Mouse (Mus musculus): ENCODE data around the gene Mtus2. TPM values are rescaled to one million over a fixed set of nuclear protein-coding genes. Genes with fewer than 3 reads are reported as not detected.

Mtus2 gene
- polyA plus RNA-seq, 1 experiment from 2014 or later = 131 TPM

DNA sequence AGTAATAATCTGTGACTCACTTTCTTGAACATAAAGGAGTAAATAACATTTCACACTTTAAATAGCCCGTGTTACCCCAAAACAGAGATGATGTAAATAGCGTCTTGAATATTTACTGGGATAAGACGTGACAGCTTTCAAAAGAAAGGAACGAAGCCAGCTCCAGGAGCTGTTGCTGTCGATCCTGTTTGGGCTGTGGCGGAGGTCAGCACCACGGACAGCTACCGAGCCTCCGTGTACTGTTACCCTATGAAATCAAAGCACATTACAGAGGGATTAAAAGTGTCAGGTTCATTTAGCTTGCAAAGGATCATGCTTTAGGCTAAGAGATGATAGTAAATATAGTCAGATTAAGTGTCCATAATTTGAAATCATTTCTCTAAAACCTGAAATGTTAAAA is 114.7 kb downstream of the Mtus2 start:
- no peak for ATAC-seq (replicated peaks; ENCODE audit: extremely low read depth, insufficient read depth, low FRiP score)
- H3K36me3 ChIP-seq (ENCODE audit: control insufficient read depth, insufficient read depth) = no peaks in the 10 kb centered on the region
- no peaks in the 10 kb centered on the region for H3K9me3 ChIP-seq (replicated peaks; ENCODE audit: control insufficient read depth, low read length)
- no peaks in the 10 kb centered on the region for H3K27me3 ChIP-seq (ENCODE audit: control insufficient read depth, insufficient read depth, low read length)
- no peak overlapping the region for H3K4me2 ChIP-seq (ENCODE audit: low read depth, low read length)
- no peaks in the 10 kb centered on the region for H3K4me1 ChIP-seq (ENCODE audit: control insufficient read depth, insufficient read depth, low read length)
- WGBS = 4% methylated on average over 9 of the region's 9 CpGs
- no peak overlapping the region for H3K9ac ChIP-seq (ENCODE audit: low read length)
- no peak overlapping the region for H3K4me3 ChIP-seq (ENCODE audit: low read length)
- no peak overlapping the region for H3K27ac ChIP-seq (ENCODE audit: low read length)

- Histone ChIP-seq H3K27me3 (ENCODE audit: control insufficient read depth, insufficient read depth, low read length) (no peaks in the 10 kb centered on the region), H3K36me3 (ENCODE audit: control insufficient read depth, insufficient read depth) (no peaks in the 10 kb centered on the region), H3K27ac (ENCODE audit: low read length) (no peak overlapping the region), H3K4me2 (ENCODE audit: low read depth, low read length) (no peak overlapping the region), H3K9ac (ENCODE audit: low read length) (no peak overlapping the region), H3K4me3 (ENCODE audit: low read length) (no peak overlapping the region), H3K9me3 (replicated peaks; ENCODE audit: control insufficient read depth, low read length) (no peaks in the 10 kb centered on the region), H3K4me1 (ENCODE audit: control insufficient read depth, insufficient read depth, low read length) (no peaks in the 10 kb centered on the region)
- no peak for ATAC-seq (replicated peaks; ENCODE audit: extremely low read depth, insufficient read depth, low FRiP score)
- 85% methylated on average over 5 of the region's 5 CpGs for WGBS
Observed at GRCm38 (mm10) chr5:148073461-148073860, 116.3 kb downstream of the Mtus2 start.

GRCm38 (mm10) chr5:148079732-148080131 is 122.6 kb downstream of the Mtus2 start:
- H3K9me3 ChIP-seq (replicated peaks; ENCODE audit: control insufficient read depth, low read length) = peaks cover 14% of the 10 kb centered on the region
- WGBS = 75% methylated on average over 3 of the region's 3 CpGs
- H3K4me2 ChIP-seq (ENCODE audit: low read depth, low read length) = no peak overlapping the region
- no peak overlapping the region for H3K9ac ChIP-seq (ENCODE audit: low read length)
- H3K27me3 ChIP-seq (ENCODE audit: control insufficient read depth, insufficient read depth, low read length) = no peaks in the 10 kb centered on the region
- no peaks in the 10 kb centered on the region for H3K4me1 ChIP-seq (ENCODE audit: control insufficient read depth, insufficient read depth, low read length)
- no peak for ATAC-seq (replicated peaks; ENCODE audit: extremely low read depth, insufficient read depth, low FRiP score)
- peaks cover 3% of the 10 kb centered on the region; the same call in 1 of the 2 replicates for H3K36me3 ChIP-seq (ENCODE audit: control insufficient read depth, insufficient read depth)
- no peak overlapping the region for H3K27ac ChIP-seq (ENCODE audit: low read length)
- no peak overlapping the region for H3K4me3 ChIP-seq (ENCODE audit: low read length)

DNA sequence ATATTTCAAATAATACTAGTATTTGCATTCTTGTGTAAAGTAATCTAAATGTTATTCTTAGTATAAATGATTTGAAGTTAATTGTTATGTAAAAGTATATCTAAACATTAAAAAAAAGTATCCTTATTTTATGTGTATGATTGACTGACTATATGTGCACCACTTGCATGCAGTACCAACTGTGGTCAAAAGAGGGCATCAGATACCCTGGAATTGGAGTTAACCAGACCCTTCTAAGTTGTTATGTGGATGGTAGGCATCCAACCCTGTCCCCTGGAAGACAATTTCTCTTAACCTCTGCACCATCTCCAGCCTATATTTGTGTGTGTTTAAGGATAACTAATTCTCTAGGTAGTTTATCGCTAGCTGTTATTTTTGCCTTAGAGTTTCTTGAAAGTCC is 126.4 kb downstream of the Mtus2 start:
- ATAC-seq (replicated peaks; ENCODE audit: extremely low read depth, insufficient read depth, low FRiP score) = no peak
- H3K27ac ChIP-seq (ENCODE audit: low read length) = no peak overlapping the region
- no peak overlapping the region for H3K4me3 ChIP-seq (ENCODE audit: low read length)
- 97% methylated on average over 1 of the region's 1 CpGs for WGBS
- H3K27me3 ChIP-seq (ENCODE audit: control insufficient read depth, insufficient read depth, low read length) = no peaks in the 10 kb centered on the region
- H3K9me3 ChIP-seq (replicated peaks; ENCODE audit: control insufficient read depth, low read length) = peaks cover 15% of the 10 kb centered on the region
- no peak overlapping the region for H3K4me2 ChIP-seq (ENCODE audit: low read depth, low read length)
- H3K9ac ChIP-seq (ENCODE audit: low read length) = no peak overlapping the region
- no peaks in the 10 kb centered on the region for H3K4me1 ChIP-seq (ENCODE audit: control insufficient read depth, insufficient read depth, low read length)
- H3K36me3 ChIP-seq (ENCODE audit: control insufficient read depth, insufficient read depth) = peaks cover 3% of the 10 kb centered on the region; the same call in 1 of the 2 replicates

DNA sequence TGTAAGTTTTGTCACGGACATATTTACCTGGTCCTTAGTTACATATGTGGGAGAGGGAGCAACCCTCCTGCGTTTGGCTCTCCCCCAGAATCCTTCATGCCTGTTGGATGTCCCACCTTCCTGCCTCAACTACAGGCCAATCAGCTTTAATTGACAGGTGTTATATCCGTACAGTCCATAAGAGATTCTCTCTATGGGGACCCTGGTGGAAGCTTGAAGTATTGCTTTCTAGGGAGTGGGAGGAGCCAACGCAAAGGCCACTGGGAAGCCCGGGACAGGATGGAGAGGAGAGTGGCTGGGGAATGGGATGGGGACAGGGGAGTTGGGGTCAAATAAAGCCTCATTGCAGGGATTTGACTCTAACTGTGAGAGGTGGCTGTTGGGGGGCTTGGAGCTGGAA is 127.6 kb downstream of the Mtus2 start:
- Histone ChIP-seq H3K4me1 (ENCODE audit: control insufficient read depth, insufficient read depth, low read length) (no peaks in the 10 kb centered on the region), H3K9ac (ENCODE audit: low read length) (no peak overlapping the region), H3K27me3 (ENCODE audit: control insufficient read depth, insufficient read depth, low read length) (no peaks in the 10 kb centered on the region), H3K4me2 (ENCODE audit: low read depth, low read length) (no peak overlapping the region), H3K9me3 (replicated peaks; ENCODE audit: control insufficient read depth, low read length) (peaks cover 15% of the 10 kb centered on the region), H3K27ac (ENCODE audit: low read length) (no peak overlapping the region), H3K4me3 (ENCODE audit: low read length) (no peak overlapping the region), H3K36me3 (ENCODE audit: control insufficient read depth, insufficient read depth) (peaks cover 3% of the 10 kb centered on the region; the same call in 1 of the 2 replicates)
- WGBS = 82% methylated on average over 5 of the region's 5 CpGs
- no peak for ATAC-seq (replicated peaks; ENCODE audit: extremely low read depth, insufficient read depth, low FRiP score)

- no peak overlapping the region for H3K27ac ChIP-seq (ENCODE audit: low read length)
- H3K27me3 ChIP-seq (ENCODE audit: control insufficient read depth, insufficient read depth, low read length) = no peaks in the 10 kb centered on the region
- peaks cover 3% of the 10 kb centered on the region; the same call in 1 of the 2 replicates for H3K36me3 ChIP-seq (ENCODE audit: control insufficient read depth, insufficient read depth)
- H3K4me1 ChIP-seq (ENCODE audit: control insufficient read depth, insufficient read depth, low read length) = no peaks in the 10 kb centered on the region
- no peak overlapping the region for H3K4me3 ChIP-seq (ENCODE audit: low read length)
- H3K9me3 ChIP-seq (replicated peaks; ENCODE audit: control insufficient read depth, low read length) = peaks cover 9% of the 10 kb centered on the region; the same call in 1 of the 2 replicates
- H3K9ac ChIP-seq (ENCODE audit: low read length) = no peak overlapping the region
- H3K4me2 ChIP-seq (ENCODE audit: low read depth, low read length) = no peak overlapping the region
- ATAC-seq (replicated peaks; ENCODE audit: extremely low read depth, insufficient read depth, low FRiP score) = no peak
- 65% methylated on average over 3 of the region's 3 CpGs for WGBS
Observed at GRCm38 (mm10) chr5:148087796-148088195, 130.7 kb downstream of the Mtus2 start.

DNA sequence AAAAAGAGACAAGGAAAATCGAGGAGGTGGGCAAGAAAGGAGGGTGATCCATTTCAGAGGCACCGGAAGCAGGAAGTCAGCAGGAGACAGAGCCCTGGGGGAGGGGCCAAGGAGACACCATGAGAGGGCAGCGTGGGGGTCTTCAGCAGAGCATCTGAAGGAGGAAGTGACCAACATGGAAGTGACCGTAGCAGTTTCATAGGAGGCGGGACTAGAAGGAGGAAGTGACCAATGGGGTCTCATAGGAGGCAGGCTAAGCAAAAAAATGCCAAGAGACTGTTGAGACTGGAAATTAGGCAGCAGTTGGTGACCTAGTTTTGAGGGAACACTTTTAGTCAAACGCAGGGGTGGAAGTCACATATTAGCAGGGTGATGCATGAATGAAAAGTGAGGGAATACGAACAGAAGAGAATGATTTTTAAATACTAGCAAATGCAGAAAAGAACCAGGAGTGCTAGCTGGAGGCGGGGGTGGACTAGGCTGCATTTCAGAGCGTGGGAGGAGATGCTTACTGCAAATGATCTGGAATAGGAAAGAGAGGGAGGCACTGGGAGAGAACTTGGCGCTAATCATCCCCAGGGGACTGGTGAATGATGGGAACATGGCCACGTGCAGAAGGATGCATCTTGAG is 133.2 kb downstream of the Mtus2 start:
- no peaks in the 10 kb centered on the region for H3K27me3 ChIP-seq (ENCODE audit: control insufficient read depth, insufficient read depth, low read length)
- 0 out of 2 replicates have a peak, but pooled peaks cover 2% of the 10 kb centered on the region for H3K9me3 ChIP-seq (replicated peaks; ENCODE audit: control insufficient read depth, low read length)
- WGBS = 70% methylated on average over 11 of the region's 11 CpGs
- no peak for ATAC-seq (replicated peaks; ENCODE audit: extremely low read depth, insufficient read depth, low FRiP score)
- H3K4me3 ChIP-seq (ENCODE audit: low read length) = no peak overlapping the region
- H3K4me1 ChIP-seq (ENCODE audit: control insufficient read depth, insufficient read depth, low read length) = no peaks in the 10 kb centered on the region
- no peak overlapping the region for H3K9ac ChIP-seq (ENCODE audit: low read length)
- H3K27ac ChIP-seq (ENCODE audit: low read length) = no peak overlapping the region
- H3K4me2 ChIP-seq (ENCODE audit: low read depth, low read length) = no peak overlapping the region
- no peaks in the 10 kb centered on the region for H3K36me3 ChIP-seq (ENCODE audit: control insufficient read depth, insufficient read depth)

GRCm38 (mm10) chr5:148094640-148095039 is 137.5 kb downstream of the Mtus2 start:
- Histone ChIP-seq H3K9me3 (replicated peaks; ENCODE audit: control insufficient read depth, low read length) (no peaks in the 10 kb centered on the region), H3K4me1 (ENCODE audit: control insufficient read depth, insufficient read depth, low read length) (no peaks in the 10 kb centered on the region), H3K9ac (ENCODE audit: low read length) (no peak overlapping the region), H3K4me2 (ENCODE audit: low read depth, low read length) (no peak overlapping the region), H3K4me3 (ENCODE audit: low read length) (no peak overlapping the region), H3K27me3 (ENCODE audit: control insufficient read depth, insufficient read depth, low read length) (no peaks in the 10 kb centered on the region), H3K36me3 (ENCODE audit: control insufficient read depth, insufficient read depth) (no peaks in the 10 kb centered on the region), H3K27ac (ENCODE audit: low read length) (no peak overlapping the region)
- WGBS = 49% methylated on average over 10 of the region's 10 CpGs
- no peak for ATAC-seq (replicated peaks; ENCODE audit: extremely low read depth, insufficient read depth, low FRiP score)

DNA sequence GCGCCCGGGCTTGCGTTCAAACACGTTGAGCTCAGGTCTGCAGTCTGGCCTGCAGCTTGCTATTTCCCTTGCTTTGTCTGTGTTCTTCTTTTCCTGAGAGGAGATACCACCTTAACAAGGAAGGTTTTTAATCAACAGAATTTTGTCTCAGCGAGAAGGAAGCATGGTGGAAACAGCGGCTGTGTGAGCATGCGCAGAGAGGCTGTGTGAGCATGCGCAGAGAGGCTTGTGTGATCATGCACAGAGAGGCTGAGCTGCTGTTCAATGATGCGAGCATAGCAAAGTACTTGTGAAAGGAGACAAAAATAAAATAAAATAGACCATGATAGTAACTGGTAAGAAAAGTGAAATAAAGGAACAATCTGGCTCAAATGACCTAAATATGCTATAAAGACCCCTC is 142.2 kb downstream of the Mtus2 start:
- 85% methylated on average over 9 of the region's 9 CpGs for WGBS
- ATAC-seq (replicated peaks; ENCODE audit: extremely low read depth, insufficient read depth, low FRiP score) = no peak
- H3K27me3 ChIP-seq (ENCODE audit: control insufficient read depth, insufficient read depth, low read length) = no peaks in the 10 kb centered on the region

More for the DNA sequence above, 142.2 kb downstream of the Mtus2 start:
- Histone ChIP-seq H3K4me2 (ENCODE audit: low read depth, low read length) (no peak overlapping the region), H3K9me3 (replicated peaks; ENCODE audit: control insufficient read depth, low read length) (no peaks in the 10 kb centered on the region), H3K27ac (ENCODE audit: low read length) (no peak overlapping the region), H3K36me3 (ENCODE audit: control insufficient read depth, insufficient read depth) (no peaks in the 10 kb centered on the region), H3K9ac (ENCODE audit: low read length) (no peak overlapping the region), H3K4me1 (ENCODE audit: control insufficient read depth, insufficient read depth, low read length) (no peaks in the 10 kb centered on the region), H3K4me3 (ENCODE audit: low read length) (no peak overlapping the region)

Data from heart, embryonic 16.5 days (tissue).